Mouse (Mus musculus): ENCODE measurements around the gene Map1a. TPM values are rescaled to one million over a fixed set of nuclear protein-coding genes. Genes with fewer than 3 reads are reported as not detected.

Gene Map1a
- polyA plus RNA-seq, 1 experiment from 2014 or later: 13.9 TPM

- H3K9me3 ChIP-seq: no peaks in the 10 kb centered on the region
- WGBS: 55% methylated on average over 4 of the region's 4 CpGs
- peaks cover 62% of the 10 kb centered on the region for H3K4me1 ChIP-seq
- no peaks in the 10 kb centered on the region for H3K27me3 ChIP-seq
- H3K36me3 ChIP-seq: no peaks in the 10 kb centered on the region
- no peak for ATAC-seq (replicated peaks)
- H3K9ac ChIP-seq (replicated peaks): no peak overlapping the region
- peak overlapping the region; percentile 81 for H3K4me2 ChIP-seq (replicated peaks)
- H3K4me3 ChIP-seq: peak overlapping the region; percentile 68
- 0 out of 2 replicates have a peak overlapping the region, but pooled peaks have one; percentile 83 for H3K27ac ChIP-seq (replicated peaks)
These were observed 4.8 kb downstream of the Map1a start for GRCm38 (mm10) chr2:121294182-121294581.

GRCm38 (mm10) chr2:121294753-121295607 lies 5.6 kb downstream of the Map1a start:
- no peaks in the 10 kb centered on the region for H3K9me3 ChIP-seq
- peak overlapping the region; percentile 83 for H3K27ac ChIP-seq (replicated peaks)
- H3K4me3 ChIP-seq: peak overlapping the region; percentile 68
- peak overlapping the region; percentile 70 for H3K9ac ChIP-seq (replicated peaks)
- H3K36me3 ChIP-seq: peaks cover 4% of the 10 kb centered on the region
- ATAC-seq (replicated peaks): peak; percentile 84
- H3K4me2 ChIP-seq (replicated peaks): peak overlapping the region; percentile 81
- H3K27me3 ChIP-seq: no peaks in the 10 kb centered on the region
- H3K4me1 ChIP-seq: peaks cover 58% of the 10 kb centered on the region
- under 1% methylated on average over 18 of the region's 18 CpGs for WGBS

- Histone ChIP-seq H3K4me2 (replicated peaks) (peak overlapping the region; percentile 81), H3K27me3 (no peaks in the 10 kb centered on the region), H3K9ac (replicated peaks) (peak overlapping the region; percentile 70), H3K4me3 (peak overlapping the region; percentile 68), H3K9me3 (no peaks in the 10 kb centered on the region), H3K36me3 (peaks cover 13% of the 10 kb centered on the region), H3K27ac (replicated peaks) (peak overlapping the region; percentile 83), H3K4me1 (peaks cover 50% of the 10 kb centered on the region)
- peak; percentile 51 for ATAC-seq (replicated peaks)
- 2% methylated on average over 15 of the region's 15 CpGs for WGBS
These were observed 6.5 kb downstream of the Map1a start for GRCm38 (mm10) chr2:121295608-121296571.

GRCm38 (mm10) chr2:121296754-121297231 lies 7.4 kb downstream of the Map1a start:
- Histone ChIP-seq H3K27ac (replicated peaks) (peak overlapping the region; percentile 83), H3K4me1 (peaks cover 48% of the 10 kb centered on the region), H3K27me3 (no peaks in the 10 kb centered on the region), H3K4me2 (replicated peaks) (peak overlapping the region; percentile 81), H3K36me3 (peaks cover 20% of the 10 kb centered on the region), H3K9ac (replicated peaks) (peak overlapping the region; percentile 70), H3K4me3 (peak overlapping the region; percentile 68), H3K9me3 (no peaks in the 10 kb centered on the region)
- WGBS: 18% methylated on average over 6 of the region's 6 CpGs
- peak; percentile 1; the same call in 1 of the 2 replicates for ATAC-seq (replicated peaks)

GRCm38 (mm10) chr2:121297701-121298100 lies 8.3 kb downstream of the Map1a start:
- WGBS: 8% methylated on average over 9 of the region's 9 CpGs
- H3K27ac ChIP-seq (replicated peaks): no peak overlapping the region; the same call in 1 of the 2 replicates
- H3K9me3 ChIP-seq: no peaks in the 10 kb centered on the region
- H3K9ac ChIP-seq (replicated peaks): no peak overlapping the region
- peaks cover 48% of the 10 kb centered on the region for H3K4me1 ChIP-seq
- H3K4me2 ChIP-seq (replicated peaks): peak overlapping the region; percentile 81
- H3K27me3 ChIP-seq: no peaks in the 10 kb centered on the region
- ATAC-seq (replicated peaks): no peak
- H3K4me3 ChIP-seq: no peak overlapping the region
- peaks cover 28% of the 10 kb centered on the region for H3K36me3 ChIP-seq

GRCm38 (mm10) chr2:121298131-121298530 lies 8.7 kb downstream of the Map1a start:
- no peak overlapping the region for H3K4me3 ChIP-seq
- peak overlapping the region; percentile 81; the same call in 1 of the 2 replicates for H3K4me2 ChIP-seq (replicated peaks)
- no peak overlapping the region for H3K27ac ChIP-seq (replicated peaks)
- H3K27me3 ChIP-seq: no peaks in the 10 kb centered on the region
- peaks cover 32% of the 10 kb centered on the region for H3K36me3 ChIP-seq
- no peak overlapping the region for H3K9ac ChIP-seq (replicated peaks)
- no peaks in the 10 kb centered on the region for H3K9me3 ChIP-seq
- H3K4me1 ChIP-seq: peaks cover 48% of the 10 kb centered on the region
- WGBS: 6% methylated on average over 8 of the region's 8 CpGs
- ATAC-seq (replicated peaks): no peak

- WGBS: 89% methylated on average over 17 of the region's 17 CpGs
- no peak overlapping the region for H3K4me3 ChIP-seq
- no peaks in the 10 kb centered on the region for H3K27me3 ChIP-seq
- H3K4me2 ChIP-seq (replicated peaks): no peak overlapping the region
- H3K9ac ChIP-seq (replicated peaks): no peak overlapping the region
- H3K4me1 ChIP-seq: peaks cover 41% of the 10 kb centered on the region
- H3K27ac ChIP-seq (replicated peaks): no peak overlapping the region
- H3K9me3 ChIP-seq: no peaks in the 10 kb centered on the region
- H3K36me3 ChIP-seq: peaks cover 45% of the 10 kb centered on the region
- ATAC-seq (replicated peaks): no peak
These were observed 10.1 kb downstream of the Map1a start for GRCm38 (mm10) chr2:121299471-121299870.

GRCm38 (mm10) chr2:121300036-121300435 lies 10.6 kb downstream of the Map1a start:
- ATAC-seq (replicated peaks): no peak
- no peaks in the 10 kb centered on the region for H3K27me3 ChIP-seq
- peaks cover 46% of the 10 kb centered on the region for H3K36me3 ChIP-seq
- H3K4me2 ChIP-seq (replicated peaks): no peak overlapping the region
- H3K9me3 ChIP-seq: no peaks in the 10 kb centered on the region
- H3K27ac ChIP-seq (replicated peaks): no peak overlapping the region
- 90% methylated on average over 10 of the region's 10 CpGs for WGBS
- no peak overlapping the region for H3K9ac ChIP-seq (replicated peaks)
- H3K4me1 ChIP-seq: peaks cover 36% of the 10 kb centered on the region
- H3K4me3 ChIP-seq: no peak overlapping the region

GRCm38 (mm10) chr2:121308997-121309416 lies 19.6 kb downstream of the Map1a start:
- WGBS: 42% methylated on average over 5 of the region's 5 CpGs
- H3K9ac ChIP-seq (replicated peaks): no peak overlapping the region
- ATAC-seq (replicated peaks): no peak
- H3K27ac ChIP-seq (replicated peaks): no peak overlapping the region
- H3K4me2 ChIP-seq (replicated peaks): no peak overlapping the region
- no peaks in the 10 kb centered on the region for H3K9me3 ChIP-seq
- H3K4me3 ChIP-seq: no peak overlapping the region
- peaks cover 37% of the 10 kb centered on the region for H3K36me3 ChIP-seq
- H3K27me3 ChIP-seq: no peaks in the 10 kb centered on the region
- no peaks in the 10 kb centered on the region for H3K4me1 ChIP-seq

GRCm38 (mm10) chr2:121316278-121316677 lies 26.9 kb downstream of the Map1a start:
- no peak for ATAC-seq (replicated peaks)
- Histone ChIP-seq H3K4me1 (no peaks in the 10 kb centered on the region), H3K27ac (replicated peaks) (no peak overlapping the region), H3K27me3 (no peaks in the 10 kb centered on the region), H3K9me3 (no peaks in the 10 kb centered on the region), H3K36me3 (peaks cover 13% of the 10 kb centered on the region; the same call in 1 of the 2 replicates), H3K9ac (replicated peaks) (no peak overlapping the region), H3K4me2 (replicated peaks) (no peak overlapping the region), H3K4me3 (no peak overlapping the region)
- WGBS: 87% methylated on average over 8 of the region's 8 CpGs

GRCm38 (mm10) chr2:121323041-121323440 lies 33.6 kb downstream of the Map1a start:
- no peak overlapping the region for H3K4me3 ChIP-seq
- no peak for ATAC-seq (replicated peaks)
- H3K27ac ChIP-seq (replicated peaks): no peak overlapping the region
- H3K9ac ChIP-seq (replicated peaks): no peak overlapping the region
- H3K4me1 ChIP-seq: no peaks in the 10 kb centered on the region
- H3K9me3 ChIP-seq: no peaks in the 10 kb centered on the region
- H3K27me3 ChIP-seq: no peaks in the 10 kb centered on the region
- H3K36me3 ChIP-seq: peaks cover 19% of the 10 kb centered on the region; the same call in 1 of the 2 replicates
- no peak overlapping the region for H3K4me2 ChIP-seq (replicated peaks)
- WGBS: 95% methylated on average over 10 of the region's 10 CpGs

Data from forebrain, embryonic 15.5 days (tissue).